Mouse (Mus musculus): Measurements from ENCODE around the gene Cetn4. TPM values are rescaled to one million over a fixed set of nuclear protein-coding genes. Genes with fewer than 3 reads are reported as not detected.

Gene Cetn4
- polyA plus RNA-seq, 1 experiment from 2014 or later = 2.3 TPM

- 76% methylated on average over 2 of the region's 2 CpGs for WGBS
- H3K4me1 ChIP-seq (replicated peaks) = no peaks in the 10 kb centered on the region
Measured at GRCm38 (mm10) chr3:37291929-37292328, 20.6 kb downstream of the Cetn4 start.

GRCm38 (mm10) chr3:37290881-37291541, 21.5 kb downstream of the Cetn4 start:
- H3K4me2 ChIP-seq (replicated peaks) = no peak overlapping the region
- no peaks in the 10 kb centered on the region for H3K36me3 ChIP-seq
- H3K4me3 ChIP-seq (replicated peaks) = no peak overlapping the region
- ATAC-seq = no peak
- H3K9ac ChIP-seq = no peak overlapping the region
- no peaks in the 10 kb centered on the region for H3K9me3 ChIP-seq
- H3K27me3 ChIP-seq (replicated peaks) = no peaks in the 10 kb centered on the region
- no peaks in the 10 kb centered on the region for H3K4me1 ChIP-seq (replicated peaks)
- WGBS = 61% methylated on average over 7 of the region's 7 CpGs
- no peak overlapping the region for H3K27ac ChIP-seq

More at GRCm38 (mm10) chr3:37291929-37292328, 20.6 kb downstream of the Cetn4 start:
- Histone ChIP-seq H3K4me3 (replicated peaks) (no peak overlapping the region), H3K4me2 (replicated peaks) (no peak overlapping the region), H3K27me3 (replicated peaks) (no peaks in the 10 kb centered on the region), H3K27ac (no peak overlapping the region), H3K9ac (no peak overlapping the region), H3K36me3 (no peaks in the 10 kb centered on the region), H3K9me3 (no peaks in the 10 kb centered on the region)
- ATAC-seq = no peak

- Histone ChIP-seq H3K27me3 (replicated peaks) (no peaks in the 10 kb centered on the region), H3K36me3 (no peaks in the 10 kb centered on the region), H3K27ac (no peak overlapping the region), H3K4me2 (replicated peaks) (no peak overlapping the region), H3K9ac (no peak overlapping the region), H3K4me3 (replicated peaks) (no peak overlapping the region), H3K4me1 (replicated peaks) (no peaks in the 10 kb centered on the region), H3K9me3 (no peaks in the 10 kb centered on the region)
- no peak for ATAC-seq
- WGBS = 93% methylated on average over 2 of the region's 2 CpGs
Measured at GRCm38 (mm10) chr3:37289237-37289636, 23.3 kb downstream of the Cetn4 start.

- Histone ChIP-seq H3K27me3 (replicated peaks) (no peaks in the 10 kb centered on the region), H3K4me3 (replicated peaks) (no peak overlapping the region), H3K27ac (no peak overlapping the region), H3K4me2 (replicated peaks) (no peak overlapping the region), H3K4me1 (replicated peaks) (no peaks in the 10 kb centered on the region), H3K9ac (no peak overlapping the region), H3K9me3 (no peaks in the 10 kb centered on the region), H3K36me3 (no peaks in the 10 kb centered on the region)
- WGBS = 83% methylated on average over 4 of the region's 4 CpGs
- no peak for ATAC-seq
Measured at GRCm38 (mm10) chr3:37283234-37283633, 29.3 kb downstream of the Cetn4 start.

- ATAC-seq = no peak
- H3K4me2 ChIP-seq (replicated peaks) = no peak overlapping the region
- WGBS = 87% methylated on average over 11 of the region's 11 CpGs
Measured at GRCm38 (mm10) chr3:37282299-37282922, 30.1 kb downstream of the Cetn4 start.

GRCm38 (mm10) chr3:37280871-37281270, 31.6 kb downstream of the Cetn4 start:
- ATAC-seq = no peak
- Histone ChIP-seq H3K4me1 (replicated peaks) (no peaks in the 10 kb centered on the region), H3K27me3 (replicated peaks) (no peaks in the 10 kb centered on the region), H3K9ac (no peak overlapping the region), H3K4me2 (replicated peaks) (no peak overlapping the region), H3K36me3 (no peaks in the 10 kb centered on the region), H3K9me3 (no peaks in the 10 kb centered on the region), H3K27ac (no peak overlapping the region), H3K4me3 (replicated peaks) (no peak overlapping the region)
- WGBS = 67% methylated on average over 8 of the region's 8 CpGs

More at GRCm38 (mm10) chr3:37282299-37282922, 30.1 kb downstream of the Cetn4 start:
- Histone ChIP-seq H3K9ac (no peak overlapping the region), H3K4me1 (replicated peaks) (no peaks in the 10 kb centered on the region), H3K9me3 (no peaks in the 10 kb centered on the region), H3K27me3 (replicated peaks) (no peaks in the 10 kb centered on the region), H3K27ac (no peak overlapping the region), H3K36me3 (no peaks in the 10 kb centered on the region), H3K4me3 (replicated peaks) (no peak overlapping the region)

- Histone ChIP-seq H3K9ac (no peak overlapping the region), H3K27ac (no peak overlapping the region), H3K36me3 (no peaks in the 10 kb centered on the region), H3K4me3 (replicated peaks) (no peak overlapping the region), H3K9me3 (no peaks in the 10 kb centered on the region), H3K27me3 (replicated peaks) (no peaks in the 10 kb centered on the region), H3K4me1 (replicated peaks) (no peaks in the 10 kb centered on the region), H3K4me2 (replicated peaks) (no peak overlapping the region)
- no peak for ATAC-seq
- WGBS = 82% methylated on average over 1 of the region's 1 CpGs
Measured at GRCm38 (mm10) chr3:37280221-37280620, 32.3 kb downstream of the Cetn4 start.

- no peaks in the 10 kb centered on the region for H3K36me3 ChIP-seq
- WGBS = 77% methylated on average over 6 of the region's 6 CpGs
- ATAC-seq = no peak
Measured at GRCm38 (mm10) chr3:37274661-37275060, 37.8 kb downstream of the Cetn4 start.

GRCm38 (mm10) chr3:37273092-37273491, 39.4 kb downstream of the Cetn4 start:
- 81% methylated on average over 7 of the region's 7 CpGs for WGBS
- ATAC-seq = no peak
- H3K4me1 ChIP-seq (replicated peaks) = no peaks in the 10 kb centered on the region

More at GRCm38 (mm10) chr3:37274661-37275060, 37.8 kb downstream of the Cetn4 start:
- Histone ChIP-seq H3K27ac (no peak overlapping the region), H3K9ac (no peak overlapping the region), H3K4me3 (replicated peaks) (no peak overlapping the region), H3K4me2 (replicated peaks) (no peak overlapping the region), H3K27me3 (replicated peaks) (no peaks in the 10 kb centered on the region), H3K9me3 (no peaks in the 10 kb centered on the region), H3K4me1 (replicated peaks) (no peaks in the 10 kb centered on the region)

GRCm38 (mm10) chr3:37271209-37271608, 41.3 kb downstream of the Cetn4 start:
- H3K4me3 ChIP-seq (replicated peaks) = no peak overlapping the region
- H3K9me3 ChIP-seq = no peaks in the 10 kb centered on the region
- no peak for ATAC-seq
- 0% methylated on average over 1 of the region's 1 CpGs for WGBS
- H3K36me3 ChIP-seq = no peaks in the 10 kb centered on the region
- H3K27ac ChIP-seq = no peak overlapping the region
- no peak overlapping the region for H3K4me2 ChIP-seq (replicated peaks)
- no peaks in the 10 kb centered on the region for H3K27me3 ChIP-seq (replicated peaks)
- no peak overlapping the region for H3K9ac ChIP-seq
- no peaks in the 10 kb centered on the region for H3K4me1 ChIP-seq (replicated peaks)

More at GRCm38 (mm10) chr3:37273092-37273491, 39.4 kb downstream of the Cetn4 start:
- H3K4me3 ChIP-seq (replicated peaks) = no peak overlapping the region
- no peak overlapping the region for H3K27ac ChIP-seq
- H3K27me3 ChIP-seq (replicated peaks) = no peaks in the 10 kb centered on the region
- H3K4me2 ChIP-seq (replicated peaks) = no peak overlapping the region
- no peaks in the 10 kb centered on the region for H3K9me3 ChIP-seq
- H3K36me3 ChIP-seq = no peaks in the 10 kb centered on the region
- no peak overlapping the region for H3K9ac ChIP-seq

- 77% methylated on average over 4 of the region's 4 CpGs for WGBS
- H3K27ac ChIP-seq = no peak overlapping the region
- no peak overlapping the region for H3K9ac ChIP-seq
- no peaks in the 10 kb centered on the region for H3K4me1 ChIP-seq (replicated peaks)
- no peak overlapping the region for H3K4me3 ChIP-seq (replicated peaks)
- H3K27me3 ChIP-seq (replicated peaks) = no peaks in the 10 kb centered on the region
- H3K9me3 ChIP-seq = no peaks in the 10 kb centered on the region
- H3K36me3 ChIP-seq = no peaks in the 10 kb centered on the region
- no peak for ATAC-seq
- H3K4me2 ChIP-seq (replicated peaks) = no peak overlapping the region
Measured at GRCm38 (mm10) chr3:37269926-37270325, 42.6 kb downstream of the Cetn4 start.

GRCm38 (mm10) chr3:37268338-37268737, 44.2 kb downstream of the Cetn4 start:
- no peak overlapping the region for H3K4me3 ChIP-seq (replicated peaks)
- ATAC-seq = no peak
- 87% methylated on average over 11 of the region's 11 CpGs for WGBS

More at GRCm38 (mm10) chr3:37268338-37268737, 44.2 kb downstream of the Cetn4 start:
- H3K27me3 ChIP-seq (replicated peaks) = no peaks in the 10 kb centered on the region
- no peak overlapping the region for H3K9ac ChIP-seq
- H3K27ac ChIP-seq = no peak overlapping the region
- no peak overlapping the region for H3K4me2 ChIP-seq (replicated peaks)
- no peaks in the 10 kb centered on the region for H3K36me3 ChIP-seq
- H3K9me3 ChIP-seq = no peaks in the 10 kb centered on the region
- H3K4me1 ChIP-seq (replicated peaks) = no peaks in the 10 kb centered on the region

Data from intestine, embryonic 15.5 days (tissue).